Mouse (Mus musculus) hematopoietic multipotent progenitor cell, adult 10-12 weeks (in vitro differentiated cells): Measurements from ENCODE around the gene Mlph. TPM values are rescaled to one million over a fixed set of nuclear protein-coding genes. Genes with fewer than 3 reads are reported as not detected.

Experiments used
- polyA plus RNA-seq: library from polyadenylated mRNA; stranded (reverse); fragments of >175 nt; gene quantifications from 2 replicates; pipeline ENCODE4 v1.2.3, GENCODE M21; 2012; ENCODE audit warnings: low replicate concordance

The Mlph gene
- not detected in 2 replicates for polyA plus RNA-seq

DNA sequence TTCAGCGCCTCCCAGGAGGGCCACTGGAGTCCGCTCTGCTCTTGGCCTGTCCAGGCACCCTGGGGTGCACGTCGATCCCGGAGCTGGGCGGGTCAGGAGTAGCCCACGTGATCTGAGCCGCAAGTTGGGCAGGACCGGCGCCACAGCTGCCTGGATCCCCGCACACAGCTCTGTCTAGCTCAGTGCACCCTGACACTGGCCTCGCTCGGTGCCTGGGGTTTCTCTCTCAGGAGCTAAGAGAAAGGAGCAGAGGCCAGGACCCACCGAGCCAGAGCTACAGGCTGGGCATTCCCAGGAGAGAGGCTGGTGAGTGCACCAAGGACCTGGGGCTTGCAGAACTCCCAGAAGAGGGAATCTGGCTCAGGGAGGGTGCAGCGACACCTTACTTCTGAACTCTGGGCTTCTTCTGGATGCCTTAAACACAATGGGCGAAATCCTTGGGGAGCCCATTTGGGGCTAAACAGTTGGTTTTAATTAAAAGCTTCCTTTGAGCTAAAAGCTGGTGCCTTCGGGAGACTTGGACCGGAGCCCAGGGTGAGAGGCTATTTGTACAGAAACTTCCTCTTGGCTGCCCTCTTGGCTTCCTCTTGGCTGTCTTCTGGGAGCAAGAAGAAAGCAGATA lies at the start of gene Mlph:
TSS of gene Mlph (plus strand) at position 138 of the 622 bp plus-strand sequence.

DNA sequence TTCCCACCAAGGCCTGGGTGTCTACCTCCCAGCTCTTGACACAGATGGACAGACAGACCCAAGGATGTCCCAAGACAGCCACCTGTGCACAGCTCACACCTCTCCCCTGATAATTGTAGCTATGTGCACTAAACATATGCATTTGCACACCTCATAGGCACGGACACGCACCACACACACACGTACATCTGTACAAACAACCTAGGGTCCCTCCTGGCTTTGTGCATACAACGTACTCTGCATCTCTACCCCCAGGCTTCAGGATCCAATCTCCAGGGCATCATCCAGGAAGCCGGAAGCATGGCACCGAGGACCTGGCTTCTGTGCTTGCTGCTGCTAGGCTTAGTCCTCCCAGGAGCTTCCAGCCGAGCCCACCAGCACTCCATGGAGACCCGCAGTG lies 37.9 kb downstream of the Mlph start, which contains the start of gene Prlh:
TSS of gene Prlh (plus strand) at position 301 of the 400 bp plus-strand sequence.

DNA sequence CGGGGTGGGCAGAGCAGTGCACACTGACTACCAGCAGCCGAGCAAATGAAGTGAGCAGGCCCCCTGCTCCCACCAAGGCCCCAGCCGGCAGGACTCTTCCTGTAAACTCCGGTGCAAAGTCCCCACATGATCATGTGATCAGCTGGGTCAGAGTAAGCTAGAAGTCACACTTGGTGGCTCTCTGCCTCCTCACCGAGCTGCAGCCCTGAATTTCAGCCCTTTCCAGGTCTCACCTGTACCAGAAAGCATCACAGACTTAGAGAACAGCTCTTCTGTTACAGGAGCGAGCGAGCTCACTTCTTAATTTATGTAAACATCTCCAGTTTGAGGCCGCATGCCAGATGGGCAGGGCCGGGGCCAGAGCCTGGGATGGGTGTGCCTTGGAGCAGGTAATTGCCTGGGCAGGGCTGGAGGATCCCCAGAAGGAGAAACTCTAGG lies 54.5 kb downstream of the Mlph start, which contains the start of gene Rab17:
TSS of gene Rab17 (minus strand) at position 315 of the 438 bp plus-strand sequence.

DNA sequence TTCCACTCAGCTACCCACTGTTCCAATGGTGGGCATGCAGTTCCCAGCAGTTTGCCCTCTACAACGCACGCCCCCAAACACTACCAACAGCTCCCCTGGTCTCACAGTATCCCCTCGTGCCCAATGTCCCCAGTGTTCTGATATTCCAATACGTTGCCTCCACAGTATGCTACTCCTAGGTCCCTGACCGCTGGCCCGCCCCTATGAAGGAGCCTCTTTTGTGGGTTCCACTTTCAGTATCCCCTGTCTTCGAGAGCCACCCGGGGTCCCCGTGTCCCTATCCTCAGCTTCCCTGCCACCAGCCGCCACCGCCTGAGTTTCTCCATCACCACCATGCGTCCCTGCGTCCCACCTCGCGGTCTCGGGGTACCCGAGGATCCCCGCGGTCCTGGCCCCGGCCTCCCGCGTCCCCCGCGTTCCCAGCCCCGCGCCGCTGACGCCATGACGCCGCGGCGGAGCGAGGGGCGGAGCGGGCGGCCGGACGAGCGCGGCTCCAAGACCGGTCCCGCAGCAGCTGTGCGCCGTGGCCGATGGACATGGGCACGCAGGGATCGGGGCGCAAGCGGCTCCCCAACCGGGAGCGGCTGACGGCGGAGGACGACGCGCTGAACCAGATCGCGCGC lies 83.5 kb downstream of the Mlph start, which contains the start of gene Lrrfip1:
TSS of gene Lrrfip1 (plus strand) at position 470 of the 623 bp plus-strand sequence.

Other genes starting within 250 kb of the Mlph start
- 0.01 and 0.12 TPM in 2 replicates for gene Col6a3, start 71.1 kb upstream of the Mlph start, polyA plus RNA-seq
- gene Prlh, start 38.0 kb downstream of the Mlph start, polyA plus RNA-seq: not detected in 2 replicates
- 0.10 TPM in 1 of 2 replicates, not detected in the other for gene Rab17, start 54.6 kb downstream of the Mlph start, polyA plus RNA-seq
- 22.8 and 45.6 TPM in 2 replicates for gene Lrrfip1, start 83.7 kb downstream of the Mlph start, polyA plus RNA-seq
- gene Rbm44, start 230.0 kb downstream of the Mlph start, polyA plus RNA-seq: 0.04 TPM in 1 of 2 replicates, not detected in the other